Mouse (Mus musculus): ENCODE measurements at regions not wholly inside any gene's neighbourhood (a gene's known extent, or its start where the extent isn't known, plus 50 kb on each side); places are given as distances from the start of the nearest gene placed in this dataset.

DNA sequence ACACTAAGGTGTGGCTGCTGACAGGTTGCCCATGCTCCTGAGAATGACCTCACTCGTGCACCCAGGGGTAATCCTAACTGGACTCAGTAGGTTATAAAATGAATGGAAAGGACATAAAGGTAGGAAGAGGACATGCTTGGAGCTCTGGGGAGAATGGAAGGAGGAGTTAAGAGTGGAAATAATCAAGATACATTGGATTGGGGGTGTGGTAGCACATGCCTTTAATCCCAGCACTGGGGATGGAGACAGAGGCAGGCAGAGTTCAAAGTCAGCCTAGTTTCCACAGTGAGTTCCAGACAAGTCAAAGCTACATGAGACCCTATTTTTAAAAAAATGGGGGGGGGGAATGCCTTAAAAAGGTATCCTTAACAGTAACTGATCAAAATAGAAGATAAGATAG is 167.9 kb upstream of the Hnrnpa3 start:
- H3K27me3 ChIP-seq (replicated peaks; ENCODE audit: low read depth, poor library complexity, severe bottlenecking): no peaks in the 10 kb centered on the region
- DNase-seq (ENCODE audit: low spot score): no peak
- 87% methylated on average over 1 of the region's 1 CpGs for WGBS
- H3K9me3 ChIP-seq: no peaks in the 10 kb centered on the region
- H3K4me3 ChIP-seq: no peak overlapping the region
- no peaks in the 10 kb centered on the region for H3K36me3 ChIP-seq (replicated peaks)
- no peak overlapping the region for H3K27ac ChIP-seq (replicated peaks)
- peaks cover 23% of the 10 kb centered on the region for H3K4me1 ChIP-seq

DNA sequence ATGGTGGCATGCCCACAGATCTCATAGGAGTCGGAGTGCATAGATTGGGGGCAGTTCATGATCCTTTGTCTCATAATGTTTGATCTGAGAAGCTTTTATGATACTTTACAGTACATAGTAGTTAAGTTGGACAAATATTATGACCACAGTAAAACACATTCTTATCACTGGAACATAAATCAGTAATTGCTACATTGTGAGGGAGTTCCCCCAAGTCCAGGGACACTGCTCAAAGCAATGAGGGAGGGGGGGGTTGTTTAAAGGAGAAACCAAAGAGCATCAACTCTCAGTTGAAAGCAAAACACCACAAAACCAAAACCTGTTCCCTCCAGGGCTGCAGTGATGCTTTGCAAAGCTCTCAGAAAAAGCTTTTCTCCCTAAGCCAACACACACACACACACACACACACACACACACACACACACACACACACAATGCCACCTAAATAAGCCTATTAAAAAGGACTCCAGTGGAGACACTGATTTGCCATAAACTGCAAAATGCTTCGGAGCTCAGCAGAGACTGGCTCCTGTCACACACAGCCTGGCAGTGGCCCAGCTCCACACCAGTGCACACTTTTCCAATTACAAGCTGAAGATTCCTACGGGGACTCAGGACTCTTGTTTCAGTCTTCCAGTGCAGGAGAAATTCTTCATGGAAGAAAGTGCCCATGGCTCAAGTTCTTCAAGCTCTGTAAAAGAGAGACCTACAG is 167.1 kb upstream of the Hnrnpa3 start:
- DNase-seq (ENCODE audit: low spot score): no peak
- peaks cover 23% of the 10 kb centered on the region for H3K4me1 ChIP-seq
- H3K36me3 ChIP-seq (replicated peaks): no peaks in the 10 kb centered on the region
- H3K27me3 ChIP-seq (replicated peaks; ENCODE audit: low read depth, poor library complexity, severe bottlenecking): no peaks in the 10 kb centered on the region
- H3K9me3 ChIP-seq: no peaks in the 10 kb centered on the region
- H3K4me3 ChIP-seq: no peak overlapping the region
- 49% methylated on average over 3 of the region's 3 CpGs for WGBS
- no peak overlapping the region for H3K27ac ChIP-seq (replicated peaks)

DNA sequence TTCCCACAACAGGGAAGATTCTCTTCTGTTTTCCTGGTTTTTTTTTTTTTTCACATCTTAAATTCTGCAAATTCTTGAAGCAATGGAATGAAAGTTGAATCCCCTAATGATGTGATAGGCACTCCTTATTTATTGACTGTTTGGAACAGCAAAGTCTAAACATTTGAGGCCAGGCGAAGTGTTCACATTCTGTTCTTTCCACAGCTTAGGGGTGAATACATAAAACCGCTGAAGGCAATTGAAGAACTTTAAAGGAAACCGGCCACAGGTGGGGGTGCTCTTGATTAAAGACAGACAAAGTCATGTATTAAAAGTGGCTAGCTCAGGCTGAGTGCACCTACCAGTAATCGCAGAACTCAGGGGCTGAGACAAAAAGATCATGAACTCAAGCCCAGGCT is 166.6 kb upstream of the Hnrnpa3 start:
- WGBS: 64% methylated on average over 4 of the region's 4 CpGs
- H3K4me3 ChIP-seq: no peak overlapping the region
- DNase-seq (ENCODE audit: low spot score): no peak
- H3K36me3 ChIP-seq (replicated peaks): no peaks in the 10 kb centered on the region
- no peak overlapping the region for H3K27ac ChIP-seq (replicated peaks)
- no peaks in the 10 kb centered on the region for H3K27me3 ChIP-seq (replicated peaks; ENCODE audit: low read depth, poor library complexity, severe bottlenecking)
- no peaks in the 10 kb centered on the region for H3K9me3 ChIP-seq
- H3K4me1 ChIP-seq: peaks cover 23% of the 10 kb centered on the region

DNA sequence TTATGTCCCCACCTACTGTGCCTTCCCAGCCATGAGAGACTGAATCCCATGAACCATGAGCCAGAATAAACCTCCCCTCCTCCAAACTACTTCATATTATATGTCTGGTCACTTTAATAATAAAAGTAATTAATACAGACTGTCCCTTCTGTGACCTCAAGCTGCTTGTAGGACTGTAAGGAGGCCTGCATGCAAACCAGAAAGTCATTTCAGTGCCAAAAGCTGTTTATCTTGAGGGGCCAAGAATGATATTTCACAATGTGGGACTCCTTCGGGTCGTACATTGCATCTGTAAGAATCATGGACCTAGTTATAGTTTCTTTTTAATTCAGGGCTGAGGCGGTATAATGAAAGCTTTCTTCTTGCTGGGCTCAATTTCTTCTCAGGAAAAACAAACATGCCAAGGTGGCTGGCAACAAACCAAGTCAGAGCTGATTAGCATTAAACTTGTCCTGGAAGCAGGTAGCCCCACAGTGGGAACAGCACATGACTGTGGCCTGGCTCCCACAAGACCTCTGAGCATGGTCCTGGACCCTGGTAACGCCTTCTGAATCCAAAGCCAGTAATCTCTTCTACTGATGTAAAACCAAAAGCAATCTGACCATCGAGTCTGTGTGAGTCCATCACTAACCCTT is 162.3 kb upstream of the Hnrnpa3 start:
- peaks cover 20% of the 10 kb centered on the region for H3K4me1 ChIP-seq
- 92% methylated on average over 5 of the region's 5 CpGs for WGBS
- no peaks in the 10 kb centered on the region for H3K27me3 ChIP-seq (replicated peaks; ENCODE audit: low read depth, poor library complexity, severe bottlenecking)
- H3K27ac ChIP-seq (replicated peaks): no peak overlapping the region
- DNase-seq (ENCODE audit: low spot score): no peak
- H3K36me3 ChIP-seq (replicated peaks): no peaks in the 10 kb centered on the region
- H3K9me3 ChIP-seq: no peaks in the 10 kb centered on the region
- no peak overlapping the region for H3K4me3 ChIP-seq

DNA sequence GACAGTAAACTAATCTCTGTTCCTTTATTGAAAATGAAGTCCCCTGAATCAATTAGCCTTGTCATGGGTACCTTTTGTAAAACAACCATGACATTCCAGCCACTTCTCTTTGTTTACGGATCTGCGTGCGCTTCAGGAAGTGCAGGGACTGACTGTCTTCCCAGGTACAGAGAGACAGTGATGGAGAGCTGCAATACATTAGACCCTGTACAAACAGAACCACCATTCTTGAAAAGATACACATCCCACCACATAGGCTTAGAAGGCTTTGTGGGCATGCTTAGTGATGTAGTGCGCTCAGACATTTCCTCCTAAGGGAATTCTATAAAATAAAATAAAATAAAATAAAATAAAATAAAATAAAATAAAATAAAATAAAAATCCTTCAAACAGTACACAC is 148.8 kb upstream of the Hnrnpa3 start:
- Histone ChIP-seq H3K4me1 (peaks cover 22% of the 10 kb centered on the region), H3K27ac (replicated peaks) (no peak overlapping the region), H3K36me3 (replicated peaks) (no peaks in the 10 kb centered on the region), H3K27me3 (replicated peaks; ENCODE audit: low read depth, poor library complexity, severe bottlenecking) (0 out of 2 replicates have a peak, but pooled peaks cover 5% of the 10 kb centered on the region), H3K4me3 (no peak overlapping the region), H3K9me3 (no peaks in the 10 kb centered on the region)
- DNase-seq (ENCODE audit: low spot score): no peak
- 59% methylated on average over 4 of the region's 4 CpGs for WGBS

DNA sequence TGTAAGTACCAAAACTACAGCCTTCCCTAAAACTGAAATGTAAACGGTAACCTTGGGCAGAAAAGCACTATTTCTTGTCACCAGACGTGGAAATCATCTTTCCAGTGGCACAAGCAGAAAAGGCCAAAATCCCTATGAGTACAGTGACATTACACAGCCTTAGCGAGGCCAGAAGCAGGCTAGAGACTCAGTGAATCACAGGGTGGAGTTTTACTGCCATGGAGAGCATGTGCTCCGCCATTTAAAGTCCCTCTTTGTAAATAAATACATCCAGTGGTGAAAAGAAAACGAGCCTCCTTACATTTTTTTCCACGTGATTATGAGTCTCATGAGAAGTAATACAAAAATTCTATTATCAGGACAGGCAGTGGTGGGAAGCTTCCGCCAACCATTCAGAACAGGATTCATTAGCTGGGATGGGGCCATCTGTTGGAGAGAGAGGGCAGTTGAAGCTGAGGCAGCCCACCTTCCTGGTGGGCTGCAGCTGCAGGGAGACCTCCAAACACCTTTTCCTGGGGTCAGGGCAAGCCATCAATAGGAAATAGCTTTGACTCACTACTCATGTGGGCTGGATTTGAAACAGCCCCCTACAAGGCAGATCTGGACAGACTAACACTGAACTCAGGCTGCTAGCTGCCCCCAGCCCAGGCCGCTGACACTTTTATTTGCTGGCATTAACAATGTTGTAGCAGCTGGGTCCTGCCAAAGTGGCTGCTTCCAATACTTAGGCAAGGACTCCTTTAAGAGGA is 146.5 kb upstream of the Hnrnpa3 start:
- H3K36me3 ChIP-seq (replicated peaks): no peaks in the 10 kb centered on the region
- 79% methylated on average over 8 of the region's 8 CpGs for WGBS
- H3K4me1 ChIP-seq: peaks cover 22% of the 10 kb centered on the region
- 0 out of 2 replicates have a peak, but pooled peaks cover 5% of the 10 kb centered on the region for H3K27me3 ChIP-seq (replicated peaks; ENCODE audit: low read depth, poor library complexity, severe bottlenecking)
- H3K9me3 ChIP-seq: no peaks in the 10 kb centered on the region
- H3K4me3 ChIP-seq: no peak overlapping the region
- no peak overlapping the region for H3K27ac ChIP-seq (replicated peaks)
- DNase-seq (ENCODE audit: low spot score): no peak

DNA sequence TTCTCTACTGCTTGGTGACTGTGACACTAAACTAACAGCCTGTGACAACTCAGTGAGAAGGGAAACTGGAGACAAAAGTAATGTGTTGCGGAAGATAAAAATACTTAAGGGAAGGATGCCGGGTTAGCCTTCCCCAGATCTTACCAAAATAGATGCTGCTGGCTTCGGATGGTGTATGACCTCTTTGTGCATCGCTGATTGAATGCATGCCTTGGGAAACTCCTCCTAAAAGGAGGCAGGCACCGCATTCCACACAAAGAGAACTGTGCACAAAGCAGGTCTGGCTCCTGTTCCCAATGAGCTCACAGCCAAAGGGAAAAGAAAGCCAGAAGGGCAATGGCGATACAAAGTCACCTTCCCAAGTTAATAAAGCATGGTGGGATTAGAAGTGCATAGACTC is 144.9 kb upstream of the Hnrnpa3 start:
- no peak overlapping the region for H3K27ac ChIP-seq (replicated peaks)
- DNase-seq (ENCODE audit: low spot score): no peak
- H3K4me3 ChIP-seq: no peak overlapping the region
- 51% methylated on average over 6 of the region's 6 CpGs for WGBS
- peaks cover 22% of the 10 kb centered on the region for H3K4me1 ChIP-seq
- H3K36me3 ChIP-seq (replicated peaks): no peaks in the 10 kb centered on the region
- no peaks in the 10 kb centered on the region for H3K9me3 ChIP-seq
- H3K27me3 ChIP-seq (replicated peaks; ENCODE audit: low read depth, poor library complexity, severe bottlenecking): 0 out of 2 replicates have a peak, but pooled peaks cover 5% of the 10 kb centered on the region

DNA sequence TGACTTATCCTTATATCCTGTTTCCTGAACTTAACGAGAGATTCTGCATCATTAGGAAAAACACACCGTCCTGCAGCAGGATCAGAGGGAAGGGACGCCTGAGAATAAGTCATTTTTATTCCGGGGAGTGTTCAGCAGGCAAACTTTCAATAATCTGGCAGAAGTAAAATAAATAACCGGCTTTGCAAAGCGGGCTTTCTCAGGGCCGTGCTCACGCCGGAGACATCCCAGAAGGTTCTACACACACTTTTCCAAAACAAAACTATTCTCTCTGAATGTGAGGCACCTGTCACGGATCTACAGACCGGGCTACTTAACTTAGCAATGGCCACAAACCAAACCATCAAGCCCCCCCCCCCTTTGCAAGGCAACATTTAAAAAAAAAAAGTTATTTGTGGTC is 142.8 kb upstream of the Hnrnpa3 start:
- Histone ChIP-seq H3K27me3 (replicated peaks; ENCODE audit: low read depth, poor library complexity, severe bottlenecking) (0 out of 2 replicates have a peak, but pooled peaks cover 5% of the 10 kb centered on the region), H3K27ac (replicated peaks) (no peak overlapping the region), H3K36me3 (replicated peaks) (no peaks in the 10 kb centered on the region), H3K9me3 (no peaks in the 10 kb centered on the region), H3K4me3 (no peak overlapping the region), H3K4me1 (peaks cover 15% of the 10 kb centered on the region; the same call in 1 of the 2 replicates)
- no peak for DNase-seq (ENCODE audit: low spot score)
- WGBS: 83% methylated on average over 11 of the region's 11 CpGs

DNA sequence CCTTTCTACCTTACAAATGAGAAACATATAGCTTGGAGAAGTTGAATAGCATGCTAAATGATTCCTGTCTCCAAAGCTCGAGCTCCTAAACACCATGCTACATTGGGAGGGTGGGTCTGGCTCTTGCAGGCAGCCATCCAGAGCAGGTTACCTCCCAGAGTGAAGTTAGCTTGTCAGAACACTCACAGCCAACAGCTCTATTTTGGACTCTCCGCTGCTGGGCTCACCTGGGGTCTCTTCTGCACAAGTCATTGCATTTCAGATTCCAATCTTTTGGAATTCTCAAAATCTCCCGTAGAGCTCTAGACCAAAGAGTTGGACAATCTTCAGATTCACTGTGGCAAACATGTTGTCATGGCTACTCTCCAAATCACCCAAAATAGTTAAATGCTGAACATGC is 142.0 kb upstream of the Hnrnpa3 start:
- H3K9me3 ChIP-seq: no peaks in the 10 kb centered on the region
- no peak overlapping the region for H3K4me3 ChIP-seq
- 89% methylated on average over 3 of the region's 3 CpGs for WGBS
- peaks cover 15% of the 10 kb centered on the region; the same call in 1 of the 2 replicates for H3K4me1 ChIP-seq
- H3K27ac ChIP-seq (replicated peaks): no peak overlapping the region
- DNase-seq (ENCODE audit: low spot score): no peak
- H3K27me3 ChIP-seq (replicated peaks; ENCODE audit: low read depth, poor library complexity, severe bottlenecking): 0 out of 2 replicates have a peak, but pooled peaks cover 5% of the 10 kb centered on the region
- H3K36me3 ChIP-seq (replicated peaks): no peaks in the 10 kb centered on the region

DNA sequence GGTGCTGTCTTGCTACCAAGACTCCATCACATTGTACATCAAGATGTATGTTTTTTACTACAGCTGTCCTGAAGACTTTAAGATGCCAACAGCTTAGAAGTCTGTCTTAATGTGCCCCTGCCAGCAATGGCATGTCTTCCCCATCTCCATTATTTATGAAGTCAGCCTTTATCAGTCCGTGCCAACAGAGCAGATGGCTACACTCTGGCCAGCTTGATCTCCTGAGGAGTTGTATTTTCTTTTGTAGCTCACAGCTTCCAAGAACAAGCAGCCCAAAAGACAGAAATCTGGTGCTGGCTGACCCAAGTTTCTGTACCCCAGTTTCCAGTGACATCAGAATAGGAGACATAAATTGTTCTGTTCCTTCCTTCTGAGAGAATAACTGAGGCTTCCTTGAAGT is 140.5 kb upstream of the Hnrnpa3 start:
- Histone ChIP-seq H3K27me3 (replicated peaks; ENCODE audit: low read depth, poor library complexity, severe bottlenecking) (0 out of 2 replicates have a peak, but pooled peaks cover 1% of the 10 kb centered on the region), H3K4me1 (peaks cover 8% of the 10 kb centered on the region; the same call in 1 of the 2 replicates), H3K27ac (replicated peaks) (no peak overlapping the region), H3K9me3 (no peaks in the 10 kb centered on the region), H3K36me3 (replicated peaks) (no peaks in the 10 kb centered on the region), H3K4me3 (no peak overlapping the region)
- 85% methylated on average over 1 of the region's 1 CpGs for WGBS
- no peak for DNase-seq (ENCODE audit: low spot score)

DNA sequence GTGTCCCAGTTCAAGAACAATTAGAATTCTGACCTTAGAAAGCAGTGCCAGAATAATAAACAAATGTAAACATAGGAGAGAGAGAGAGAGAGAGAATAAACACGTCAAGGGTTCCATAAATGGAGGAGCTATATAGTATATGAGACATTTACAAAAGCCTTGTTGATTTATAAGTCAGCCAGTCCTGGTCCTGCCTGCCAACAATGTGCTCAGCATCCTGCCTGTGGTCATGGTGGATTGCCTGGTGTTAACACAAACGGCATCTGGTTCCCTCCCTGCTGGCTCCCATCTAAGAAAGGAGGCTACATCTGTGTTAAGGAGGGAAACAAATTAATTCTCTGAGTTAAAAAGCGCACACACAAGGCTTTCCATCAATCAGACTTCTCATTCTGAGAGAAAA is 133.5 kb upstream of the Hnrnpa3 start:
- no peaks in the 10 kb centered on the region for H3K36me3 ChIP-seq (replicated peaks)
- no peaks in the 10 kb centered on the region for H3K9me3 ChIP-seq
- H3K4me3 ChIP-seq: no peak overlapping the region
- WGBS: 62% methylated on average over 3 of the region's 3 CpGs
- no peaks in the 10 kb centered on the region for H3K4me1 ChIP-seq
- H3K27me3 ChIP-seq (replicated peaks; ENCODE audit: low read depth, poor library complexity, severe bottlenecking): no peaks in the 10 kb centered on the region
- DNase-seq (ENCODE audit: low spot score): no peak
- no peak overlapping the region for H3K27ac ChIP-seq (replicated peaks)

DNA sequence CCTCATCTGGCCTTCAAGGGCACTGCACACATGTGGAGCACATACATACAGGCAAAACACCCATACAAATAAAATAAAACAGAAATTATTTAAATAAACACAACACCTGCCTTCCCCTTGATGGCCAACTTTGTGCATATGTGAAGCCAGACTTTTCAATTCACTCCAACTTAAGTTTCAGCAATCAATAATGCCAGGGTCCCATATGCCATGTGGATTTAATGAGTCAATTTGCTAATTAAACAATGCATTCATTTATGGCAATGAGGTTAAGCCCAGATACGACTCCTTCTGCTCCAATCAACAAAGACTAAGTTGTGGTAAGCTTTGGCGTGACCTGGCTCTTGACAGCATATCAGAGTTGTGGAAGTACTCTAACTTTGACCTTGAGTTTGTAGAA is 130.4 kb upstream of the Hnrnpa3 start:
- WGBS: 85% methylated on average over 2 of the region's 2 CpGs

More for the DNA sequence above, 130.4 kb upstream of the Hnrnpa3 start:
- H3K27ac ChIP-seq (replicated peaks): no peak overlapping the region
- H3K4me1 ChIP-seq: no peaks in the 10 kb centered on the region
- H3K27me3 ChIP-seq (replicated peaks; ENCODE audit: low read depth, poor library complexity, severe bottlenecking): no peaks in the 10 kb centered on the region
- no peak for DNase-seq (ENCODE audit: low spot score)
- no peaks in the 10 kb centered on the region for H3K9me3 ChIP-seq
- H3K36me3 ChIP-seq (replicated peaks): no peaks in the 10 kb centered on the region
- no peak overlapping the region for H3K4me3 ChIP-seq
